Mouse (Mus musculus) skeletal muscle tissue, adult 2 months (tissue): ENCODE data around the gene Rae1.

Experiments used
- DNase-seq: peaks from one replicate; pipeline ENCODE4 v3.0.0-alpha.2; 2012; ENCODE audit warnings: low read depth, low spot score

Rae1 gene

GRCm38 (mm10) chr2:172990161-172990560 is 9.8 kb upstream of the Rae1 start:
- DNase-seq = no peak

- DNase-seq = no peak
Measured at GRCm38 (mm10) chr2:172996207-172996606, 3.7 kb upstream of the Rae1 start.

- no peak for DNase-seq
Measured at GRCm38 (mm10) chr2:172997748-172998147, 2.2 kb upstream of the Rae1 start.

- DNase-seq = no peak
Measured at GRCm38 (mm10) chr2:172998478-172998877, 1.4 kb upstream of the Rae1 start.

- DNase-seq = no peak
Measured at GRCm38 (mm10) chr2:173000285-173000652, 352 bp downstream of the Rae1 start.

- DNase-seq = no peak
Measured at GRCm38 (mm10) chr2:173000921-173001320, 1.0 kb downstream of the Rae1 start.

- no peak for DNase-seq
Measured at GRCm38 (mm10) chr2:173003737-173004136, 3.8 kb downstream of the Rae1 start.

- no peak for DNase-seq
Measured at GRCm38 (mm10) chr2:173010220-173010717, 10.4 kb downstream of the Rae1 start.

GRCm38 (mm10) chr2:173011440-173011839 is 11.5 kb downstream of the Rae1 start:
- DNase-seq = no peak

- no peak for DNase-seq
Measured at GRCm38 (mm10) chr2:173014741-173015287, 14.9 kb downstream of the Rae1 start.

- no peak for DNase-seq
Measured at GRCm38 (mm10) chr2:173017940-173018339, 18.0 kb downstream of the Rae1 start.

- DNase-seq = peak; percentile 84
Measured at GRCm38 (mm10) chr2:173018618-173019017, 18.7 kb downstream of the Rae1 start.

- no peak for DNase-seq
Measured at GRCm38 (mm10) chr2:173019322-173019721, 19.4 kb downstream of the Rae1 start.

GRCm38 (mm10) chr2:173019790-173020189 is 19.9 kb downstream of the Rae1 start:
- DNase-seq = peak; percentile 84

- DNase-seq = no peak
Measured at GRCm38 (mm10) chr2:173020430-173020829, 20.5 kb downstream of the Rae1 start, which contains the start of gene Rbm38. Gene Rbm38 (plus strand): TSS chr2:173020498.

- peak; percentile 89 for DNase-seq
Measured at GRCm38 (mm10) chr2:173021633-173022055, 21.7 kb downstream of the Rae1 start.

GRCm38 (mm10) chr2:173022056-173022681 is 22.3 kb downstream of the Rae1 start:
- no peak for DNase-seq

GRCm38 (mm10) chr2:173022813-173023212 is 22.9 kb downstream of the Rae1 start:
- DNase-seq = no peak

GRCm38 (mm10) chr2:173023371-173023851 is 23.5 kb downstream of the Rae1 start:
- DNase-seq = no peak

- DNase-seq = no peak
Measured at GRCm38 (mm10) chr2:173023966-173024365, 24.0 kb downstream of the Rae1 start.

- no peak for DNase-seq
Measured at GRCm38 (mm10) chr2:173024392-173024791, 24.5 kb downstream of the Rae1 start.

GRCm38 (mm10) chr2:173024938-173025337 is 25.0 kb downstream of the Rae1 start:
- DNase-seq = peak; percentile 70

- DNase-seq = no peak
Measured at GRCm38 (mm10) chr2:173026286-173026685, 26.4 kb downstream of the Rae1 start.
